Mouse (Mus musculus): Measurements from ENCODE around the gene Man1c1.

GRCm38 (mm10) chr4:134700911-134701310 is 3.2 kb downstream of the Man1c1 start:
- no peak for TF ChIP-seq CTCF (IDR thresholded peaks at IDR 0.05; ENCODE audit: low read depth, low read length)
- TF ChIP-seq TAL1 (conservative IDR thresholded peaks at IDR 0.05; ENCODE audit: low read depth, low read length): no peak
- no peak for TF ChIP-seq GATA1 (IDR thresholded peaks at IDR 0.05; ENCODE audit: borderline replicate concordance, low read length)
- TF ChIP-seq POLR2AphosphoS5 (IDR thresholded peaks at IDR 0.05; ENCODE audit: insufficient replicate concordance, low read depth, low read length): no peak
- TF ChIP-seq GATA2 (IDR thresholded peaks at IDR 0.05; ENCODE audit: borderline replicate concordance, low read depth, low read length): no peak

All from G1E (cell line).